Mouse (Mus musculus): ENCODE measurements at regions not wholly inside any gene's neighbourhood (a gene's known extent, or its start where the extent isn't known, plus 50 kb on each side); places are given as distances from the start of the nearest gene placed in this dataset.

DNA sequence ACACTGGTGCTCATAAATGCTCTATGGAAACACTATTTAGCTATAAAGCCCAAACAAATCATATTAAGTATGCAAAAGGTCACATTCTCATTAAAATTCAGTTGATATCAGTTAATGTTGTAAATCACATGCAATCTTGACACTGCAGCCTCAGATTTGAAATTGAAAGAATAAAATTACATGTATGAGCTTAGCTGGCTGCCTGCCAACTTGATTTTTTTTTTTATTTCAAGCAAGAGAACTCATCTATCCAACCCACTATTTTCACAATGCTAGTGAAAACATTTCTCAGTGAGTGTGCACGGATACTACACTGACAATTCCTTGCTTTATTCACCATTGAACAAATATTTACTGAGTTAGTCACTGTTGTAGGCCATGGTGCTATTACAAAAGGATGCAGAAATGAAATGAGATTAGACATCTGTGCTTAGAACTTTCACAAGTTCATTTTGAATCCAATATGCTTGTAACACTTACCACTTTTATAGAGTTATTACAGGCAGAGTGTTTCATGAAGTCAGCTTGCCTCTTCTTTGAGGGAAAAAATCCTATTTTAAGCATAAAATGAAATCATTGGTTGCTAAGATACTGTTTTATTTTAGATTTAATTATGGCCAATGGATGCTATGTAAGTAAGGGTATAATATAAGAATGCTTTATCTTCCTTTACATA, 539.4 kb downstream of the Tmtc2 start:
- no peaks in the 10 kb centered on the region for H3K36me3 ChIP-seq (ENCODE audit: control insufficient read depth, insufficient read depth)
- TF ChIP-seq MYOG (IDR thresholded peaks at IDR 0.05; ENCODE audit: control insufficient read depth in 1 of 3, insufficient read depth in 1 of 3, insufficient read length in 2 of 3, low read depth in 2 of 3) (no peak), POLR2A (IDR thresholded peaks at IDR 0.05; ENCODE audit: insufficient read length, low read depth) (no peak)
- no peak overlapping the region for H3ac ChIP-seq (ENCODE audit: control insufficient read depth, insufficient read length)
- H3K79me2 ChIP-seq (ENCODE audit: control insufficient read depth, insufficient read depth): no peaks in the 10 kb centered on the region
- no peak overlapping the region for H3K4me3 ChIP-seq
- H3K27me3 ChIP-seq (ENCODE audit: control insufficient read depth, insufficient read depth, insufficient read length): no peaks in the 10 kb centered on the region
- no peak overlapping the region for H3K4me2 ChIP-seq (ENCODE audit: low read depth)

DNA sequence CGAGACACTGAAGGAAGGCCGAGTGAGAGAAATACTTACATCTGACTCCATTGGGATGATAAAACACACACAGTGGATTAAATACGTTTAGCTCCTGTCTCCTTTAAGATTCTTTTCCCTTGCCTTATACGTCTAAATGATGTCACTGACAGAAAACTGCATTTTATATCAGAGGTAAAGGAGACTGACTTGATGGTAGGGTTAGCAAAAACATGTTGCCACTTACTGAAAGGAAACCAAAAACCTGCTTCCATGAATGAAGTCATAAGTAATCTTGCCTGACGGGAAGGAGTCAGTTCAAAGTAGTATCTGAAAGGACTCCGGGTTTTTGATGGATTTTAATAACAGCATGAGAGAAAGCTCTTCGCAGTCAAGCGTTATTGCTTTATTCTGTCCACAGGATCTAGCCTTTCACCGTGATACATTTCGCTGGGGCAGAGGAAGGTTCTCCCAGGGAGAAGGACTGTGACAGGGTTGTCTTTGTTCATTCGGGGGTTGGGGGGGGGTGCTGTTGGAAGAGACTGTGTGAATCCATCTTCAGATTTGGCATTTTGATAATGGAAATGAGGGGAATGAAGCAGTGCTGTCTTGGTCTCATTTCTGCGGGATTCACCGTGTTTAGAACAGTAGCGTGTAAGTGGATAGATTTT, 553.7 kb downstream of the Tmtc2 start:
- H3K4me2 ChIP-seq (ENCODE audit: low read depth): no peak overlapping the region
- H3K4me3 ChIP-seq: no peak overlapping the region
- H3K79me2 ChIP-seq (ENCODE audit: control insufficient read depth, insufficient read depth): no peaks in the 10 kb centered on the region
- no peaks in the 10 kb centered on the region for H3K36me3 ChIP-seq (ENCODE audit: control insufficient read depth, insufficient read depth)
- no peak for TF ChIP-seq E2F4 (IDR thresholded peaks at IDR 0.05; ENCODE audit: insufficient read depth)
- no peak for TF ChIP-seq MYOD1 (IDR thresholded peaks at IDR 0.05; ENCODE audit: control insufficient read depth in 1 of 3, insufficient read length in 2 of 3, low read depth in 2 of 3)
- no peak for TF ChIP-seq MYOG (IDR thresholded peaks at IDR 0.05; ENCODE audit: control insufficient read depth in 1 of 3, insufficient read depth in 1 of 3, insufficient read length in 2 of 3, low read depth in 2 of 3)
- no peak for TF ChIP-seq POLR2AphosphoS2 (IDR thresholded peaks at IDR 0.05; ENCODE audit: insufficient read length, low read depth)
- no peak for TF ChIP-seq POLR2A (IDR thresholded peaks at IDR 0.05; ENCODE audit: insufficient read length, low read depth)
- no peak for TF ChIP-seq USF1 (IDR thresholded peaks at IDR 0.05; ENCODE audit: low read depth)
- no peak for TF ChIP-seq TCF12 (IDR thresholded peaks at IDR 0.05; ENCODE audit: insufficient read depth, poor library complexity, severe bottlenecking)
- TF ChIP-seq CEBPB (IDR thresholded peaks at IDR 0.05; ENCODE audit: insufficient read depth, poor library complexity, severe bottlenecking): no peak
- no peak for TF ChIP-seq MAX (IDR thresholded peaks at IDR 0.05; ENCODE audit: low read depth)
- no peak for TF ChIP-seq TCF3 (IDR thresholded peaks at IDR 0.05; ENCODE audit: insufficient read length, low read depth)
- TF ChIP-seq SRF (IDR thresholded peaks at IDR 0.05; ENCODE audit: control insufficient read depth, insufficient read length, low read depth): no peak
- no peak for TF ChIP-seq REST (IDR thresholded peaks at IDR 0.05; ENCODE audit: insufficient read depth, insufficient read length)
- no peaks in the 10 kb centered on the region for H3K27me3 ChIP-seq (ENCODE audit: control insufficient read depth, insufficient read depth, insufficient read length)
- H3ac ChIP-seq (ENCODE audit: control insufficient read depth, insufficient read length): no peak overlapping the region

DNA sequence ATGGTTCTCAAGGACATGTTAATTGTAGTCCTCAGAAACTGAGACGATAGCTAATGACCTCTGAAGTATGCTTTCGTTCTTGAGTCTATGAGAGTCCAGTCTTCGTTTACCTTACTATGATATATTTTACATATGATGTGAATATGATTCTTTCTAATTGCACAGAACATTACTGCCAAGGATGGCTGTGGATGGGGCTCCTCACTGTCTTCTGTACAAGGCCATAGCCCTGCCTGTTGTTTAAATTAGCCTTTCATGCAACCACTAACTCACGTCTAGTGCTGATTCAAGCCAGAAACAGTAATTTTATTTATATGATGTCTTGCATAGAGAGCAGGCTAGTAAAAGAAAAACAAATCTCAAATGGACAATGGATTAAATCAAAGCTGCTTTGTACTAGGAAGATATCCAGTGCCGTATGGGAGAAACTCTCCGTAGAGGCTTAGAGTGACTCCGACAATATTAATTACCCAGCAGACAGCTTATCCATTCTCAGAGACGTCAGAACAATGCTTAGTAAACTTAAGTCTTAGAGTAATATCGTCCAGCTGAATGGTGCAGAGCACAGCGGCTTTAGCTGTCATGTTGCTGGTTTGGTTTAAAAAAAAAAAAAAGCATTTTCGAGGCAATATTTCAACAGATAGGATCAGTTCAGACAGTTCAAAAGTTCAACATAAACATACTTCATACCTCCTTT, 554.3 kb downstream of the Tmtc2 start:
- Histone ChIP-seq H3K4me3 (no peak overlapping the region), H3K79me2 (ENCODE audit: control insufficient read depth, insufficient read depth) (no peaks in the 10 kb centered on the region), H3K36me3 (ENCODE audit: control insufficient read depth, insufficient read depth) (no peaks in the 10 kb centered on the region), H3K4me2 (ENCODE audit: low read depth) (no peak overlapping the region), H3ac (ENCODE audit: control insufficient read depth, insufficient read length) (no peak overlapping the region), H3K27me3 (ENCODE audit: control insufficient read depth, insufficient read depth, insufficient read length) (no peaks in the 10 kb centered on the region)
- TF ChIP-seq MYOG (IDR thresholded peaks at IDR 0.05; ENCODE audit: control insufficient read depth in 1 of 3, insufficient read depth in 1 of 3, insufficient read length in 2 of 3, low read depth in 2 of 3): no peak
- no peak for TF ChIP-seq REST (IDR thresholded peaks at IDR 0.05; ENCODE audit: insufficient read depth, insufficient read length)
- no peak for TF ChIP-seq POLR2AphosphoS2 (IDR thresholded peaks at IDR 0.05; ENCODE audit: insufficient read length, low read depth)
- TF ChIP-seq E2F4 (IDR thresholded peaks at IDR 0.05; ENCODE audit: insufficient read depth): no peak
- no peak for TF ChIP-seq USF1 (IDR thresholded peaks at IDR 0.05; ENCODE audit: low read depth)
- TF ChIP-seq MYOD1 (IDR thresholded peaks at IDR 0.05; ENCODE audit: control insufficient read depth in 1 of 3, insufficient read length in 2 of 3, low read depth in 2 of 3): no peak
- TF ChIP-seq SRF (IDR thresholded peaks at IDR 0.05; ENCODE audit: control insufficient read depth, insufficient read length, low read depth): no peak
- no peak for TF ChIP-seq MAX (IDR thresholded peaks at IDR 0.05; ENCODE audit: low read depth)
- no peak for TF ChIP-seq CEBPB (IDR thresholded peaks at IDR 0.05; ENCODE audit: insufficient read depth, poor library complexity, severe bottlenecking)
- no peak for TF ChIP-seq TCF3 (IDR thresholded peaks at IDR 0.05; ENCODE audit: insufficient read length, low read depth)
- TF ChIP-seq TCF12 (IDR thresholded peaks at IDR 0.05; ENCODE audit: insufficient read depth, poor library complexity, severe bottlenecking): no peak
